Mouse (Mus musculus) retina, embryonic 14.5 days (tissue): ENCODE measurements around the gene Phlpp1.

ENCODE experiments used
- DNase-seq: peaks from one replicate; pipeline ENCODE4 v3.0.0-alpha.2; 2015; ENCODE audit warnings: low spot score

Gene Phlpp1

GRCm38 (mm10) chr1:106316641-106317304, 145.2 kb downstream of the Phlpp1 start:
- no peak for DNase-seq

- DNase-seq = no peak
Measured at GRCm38 (mm10) chr1:106318341-106318740, 146.8 kb downstream of the Phlpp1 start.

- no peak for DNase-seq
Measured at GRCm38 (mm10) chr1:106320583-106320982, 149.0 kb downstream of the Phlpp1 start.

GRCm38 (mm10) chr1:106321432-106322126, 150.0 kb downstream of the Phlpp1 start:
- no peak for DNase-seq

GRCm38 (mm10) chr1:106326691-106327090, 155.1 kb downstream of the Phlpp1 start:
- no peak for DNase-seq

- DNase-seq = no peak
Measured at GRCm38 (mm10) chr1:106342100-106342499, 170.5 kb downstream of the Phlpp1 start.

GRCm38 (mm10) chr1:106345265-106345664, 173.7 kb downstream of the Phlpp1 start:
- DNase-seq = no peak

GRCm38 (mm10) chr1:106346776-106347175, 175.2 kb downstream of the Phlpp1 start:
- DNase-seq = no peak

- DNase-seq = no peak
Measured at GRCm38 (mm10) chr1:106349116-106349515, 177.6 kb downstream of the Phlpp1 start.

GRCm38 (mm10) chr1:106351512-106351911, 180.0 kb downstream of the Phlpp1 start:
- no peak for DNase-seq

- no peak for DNase-seq
Measured at GRCm38 (mm10) chr1:106352801-106353511, 181.4 kb downstream of the Phlpp1 start.

- no peak for DNase-seq
Measured at GRCm38 (mm10) chr1:106353993-106354392, 182.4 kb downstream of the Phlpp1 start.

- DNase-seq = no peak
Measured at GRCm38 (mm10) chr1:106359474-106359873, 187.9 kb downstream of the Phlpp1 start.

- no peak for DNase-seq
Measured at GRCm38 (mm10) chr1:106362841-106363604, 191.5 kb downstream of the Phlpp1 start.

- no peak for DNase-seq
Measured at GRCm38 (mm10) chr1:106369330-106369729, 197.8 kb downstream of the Phlpp1 start.

GRCm38 (mm10) chr1:106372446-106372845, 200.9 kb downstream of the Phlpp1 start:
- DNase-seq = no peak

- no peak for DNase-seq
Measured at GRCm38 (mm10) chr1:106373656-106374055, 202.1 kb downstream of the Phlpp1 start.

GRCm38 (mm10) chr1:106374274-106374673, 202.7 kb downstream of the Phlpp1 start:
- no peak for DNase-seq

GRCm38 (mm10) chr1:106374971-106375370, 203.4 kb downstream of the Phlpp1 start:
- DNase-seq = no peak

GRCm38 (mm10) chr1:106376003-106376402, 204.5 kb downstream of the Phlpp1 start:
- DNase-seq = no peak

- DNase-seq = no peak
Measured at GRCm38 (mm10) chr1:106380465-106380864, 208.9 kb downstream of the Phlpp1 start.

GRCm38 (mm10) chr1:106386542-106386941, 215.0 kb downstream of the Phlpp1 start:
- DNase-seq = no peak
